Mouse (Mus musculus) cerebellum, adult 2 months (tissue): ENCODE measurements around the gene Cox10.

Source experiments
- CTCF ChIP-seq: fragments of 200-500 bp; IDR thresholded peaks from 2 replicates; pipeline ENCODE4 v1.5.1; 2011; ENCODE audit warnings: low read depth, mild to moderate bottlenecking, control low read depth, low read length, moderate library complexity, borderline replicate concordance; ENCODE audit not compliant: insufficient read depth
- POLR2A ChIP-seq: fragments of 200-500 bp; IDR thresholded peaks from 2 replicates; pipeline ENCODE4 v1.6.1; 2011; ENCODE audit warnings: low read length, control low read depth, borderline replicate concordance; ENCODE audit not compliant: insufficient read depth

DNA sequence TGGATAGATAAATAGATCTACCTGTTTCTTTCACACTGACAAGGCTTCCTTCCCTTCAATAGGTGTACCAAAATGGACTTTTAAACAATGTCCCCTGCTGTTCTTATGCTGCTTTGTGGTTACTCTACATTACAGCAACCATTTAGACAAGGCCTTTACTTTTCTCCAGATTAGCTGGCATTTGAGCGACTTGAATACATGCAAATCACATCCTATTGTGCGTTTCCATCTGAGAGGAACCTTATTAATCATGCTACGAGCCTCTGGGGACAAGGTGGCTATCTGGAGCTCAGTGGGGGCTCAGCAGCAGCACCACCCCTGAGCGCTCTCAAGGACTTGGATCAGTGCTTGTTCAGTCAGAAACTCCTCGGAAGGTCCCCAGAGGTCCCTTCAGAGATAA lies 61.1 kb downstream of the Cox10 start:
- TF ChIP-seq POLR2A (no peak), CTCF (no peak)
